Mouse (Mus musculus) heart, embryonic 14.5 days (tissue): Measurements from ENCODE around the gene BC017158. TPM values are rescaled to one million over a fixed set of nuclear protein-coding genes. Genes with fewer than 3 reads are reported as not detected.
A peak's percentile ranks its signal among the peaks of the same experiment; 100 is the strongest.

Source experiments
- ATAC-seq: fragments of 200-750 bp; cut with Nextera tagmentation; 2 replicates; pipeline ENCODE4 v1.8.0; 2017; ENCODE audit warnings: low read depth, moderate TSS enrichment; ENCODE audit not compliant: insufficient number of reproducible peaks, insufficient read depth, low FRiP score
- H3K27ac ChIP-seq, 2 experiments: fragments of 200-500 bp in 1 of 2; fragments of 300-500 bp in 1 of 2; sonication (generic) in 1 of 2; replicated peaks in 1 of 2; 2 replicates each; pipeline ENCODE4 v1.5.1; 2012 to 2014; ENCODE audit warnings: low read depth in 2 of 2, low read length in 2 of 2, control low read depth in 1 of 2, mild to moderate bottlenecking in 1 of 2, mixed read lengths in 1 of 2; ENCODE audit not compliant: control insufficient read depth in 1 of 2, insufficient read depth in 1 of 2
- H3K27me3 ChIP-seq: fragments of 300-500 bp; sonication (generic); 2 replicates; pipeline ENCODE4 v1.6.1; 2014; ENCODE audit warnings: mild to moderate bottlenecking, low read length, control low read depth; ENCODE audit not compliant: control insufficient read depth, insufficient read depth
- H3K36me3 ChIP-seq: fragments of 300-500 bp; sonication (generic); 2 replicates; pipeline ENCODE4 v1.6.1; 2014; ENCODE audit warnings: mild to moderate bottlenecking, control low read depth, low read length, mixed read lengths; ENCODE audit not compliant: control insufficient read depth, insufficient read depth
- H3K4me1 ChIP-seq, 2 experiments: fragments of 200-500 bp in 1 of 2; fragments of 300-500 bp in 1 of 2; sonication (generic) in 1 of 2; 2 replicates each; pipeline ENCODE4 v1.6.1; 2012 to 2014; ENCODE audit warnings: low read length in 2 of 2, control low read depth in 1 of 2, mixed read lengths in 1 of 2; ENCODE audit not compliant: control insufficient read depth in 2 of 2, insufficient read depth in 2 of 2
- H3K4me2 ChIP-seq: fragments of 300-500 bp; sonication (generic); 2 replicates; pipeline ENCODE4 v1.6.1; 2014; ENCODE audit warnings: mild to moderate bottlenecking, low read length
- H3K4me3 ChIP-seq, 2 experiments: fragments of 200-500 bp in 1 of 2; fragments of 300-500 bp in 1 of 2; sonication (generic) in 1 of 2; 2 replicates each; pipeline ENCODE4 v1.5.1; 2012 to 2014; ENCODE audit warnings: low read length in 2 of 2, mild to moderate bottlenecking in 2 of 2, control low read depth in 1 of 2, low read depth in 1 of 2, moderate library complexity in 1 of 2; ENCODE audit not compliant: control insufficient read depth in 1 of 2, insufficient read depth in 1 of 2
- H3K9ac ChIP-seq: fragments of 300-500 bp; sonication (generic); 2 replicates; pipeline ENCODE4 v1.6.1; 2014; ENCODE audit warnings: mild to moderate bottlenecking, low read length
- H3K9me3 ChIP-seq: fragments of 300-500 bp; sonication (generic); 2 replicates; pipeline ENCODE4 v1.6.1; 2016; ENCODE audit warnings: low read length, control low read depth; ENCODE audit not compliant: control insufficient read depth
- WGBS: fragments of 180-500 bp; shearing (Covaris S2); extraction: QIAGEN DNeasy Blood & Tissue Kit; methylation state at CpG from one replicate; pipeline ENCODE4 v1.1.7; 2014; 5-methylcytosine and 5-hydroxymethylcytosine counted together
- polyA plus RNA-seq: library from polyadenylated mRNA; unstranded; fragments of >200 nt; fragmentation: Nextera tagmentation; extraction: Ambion mirVana; gene quantifications from 2 replicates; pipeline ENCODE4 v1.2.1, GENCODE M21; 2014

The BC017158 gene
- polyA plus RNA-seq, 1 experiment from 2014 or later = 16.3 TPM

- H3K4me2 ChIP-seq = no peak overlapping the region
- peaks cover 49% of the 10 kb centered on the region for H3K36me3 ChIP-seq
- no peak for ATAC-seq
- peaks cover 0 to 7% of the 10 kb centered on the region in 2 experiments; a peak in 3 of 4 replicates for H3K4me1 ChIP-seq
- H3K9ac ChIP-seq = no peak overlapping the region
- 92% methylated on average over 4 of the region's 4 CpGs for WGBS
- no peaks in the 10 kb centered on the region for H3K27me3 ChIP-seq
- H3K9me3 ChIP-seq = no peaks in the 10 kb centered on the region
- H3K27ac ChIP-seq = no peak overlapping the region
- H3K4me3 ChIP-seq = no peak overlapping the region
These were observed 18.2 kb downstream of the BC017158 start for GRCm38 (mm10) chr7:128279750-128280149.

GRCm38 (mm10) chr7:128276051-128276450 lies 21.9 kb downstream of the BC017158 start:
- Histone ChIP-seq H3K4me3 (no peak overlapping the region), H3K4me2 (no peak overlapping the region), H3K4me1 (no peaks in the 10 kb centered on the region), H3K27ac (no peak overlapping the region), H3K36me3 (peaks cover 82% of the 10 kb centered on the region), H3K27me3 (no peaks in the 10 kb centered on the region), H3K9me3 (no peaks in the 10 kb centered on the region), H3K9ac (no peak overlapping the region)
- no peak for ATAC-seq
- WGBS = 90% methylated on average over 6 of the region's 6 CpGs

GRCm38 (mm10) chr7:128271496-128271895 lies 26.5 kb downstream of the BC017158 start:
- Histone ChIP-seq H3K4me2 (no peak overlapping the region), H3K4me3 (no peak overlapping the region), H3K4me1 (peaks cover 0 to 7% of the 10 kb centered on the region in 2 experiments; a peak in 3 of 4 replicates), H3K9me3 (no peaks in the 10 kb centered on the region), H3K9ac (no peak overlapping the region), H3K27ac (no peak overlapping the region), H3K27me3 (no peaks in the 10 kb centered on the region), H3K36me3 (peaks cover 51% of the 10 kb centered on the region)
- ATAC-seq = no peak
- 93% methylated on average over 9 of the region's 9 CpGs for WGBS

GRCm38 (mm10) chr7:128270431-128270850 lies 27.5 kb downstream of the BC017158 start:
- peak; percentile 53; the same call in 1 of the 2 replicates for ATAC-seq
- peaks cover 41% of the 10 kb centered on the region for H3K36me3 ChIP-seq
- 25% methylated on average over 13 of the region's 13 CpGs for WGBS
- H3K4me3 ChIP-seq = no peak overlapping the region
- peaks cover 0 to 7% of the 10 kb centered on the region in 2 experiments; a peak in 3 of 4 replicates for H3K4me1 ChIP-seq
- no peaks in the 10 kb centered on the region for H3K27me3 ChIP-seq
- H3K9ac ChIP-seq = no peak overlapping the region
- H3K9me3 ChIP-seq = no peaks in the 10 kb centered on the region
- H3K4me2 ChIP-seq = peak overlapping the region; percentile 30; the same call in 1 of the 2 replicates
- H3K27ac ChIP-seq = no peak overlapping the region

GRCm38 (mm10) chr7:128267813-128268212 lies 30.2 kb downstream of the BC017158 start:
- WGBS = 76% methylated on average over 7 of the region's 7 CpGs
- Histone ChIP-seq H3K4me3 (no peak overlapping the region), H3K27ac (no peak overlapping the region), H3K27me3 (no peaks in the 10 kb centered on the region), H3K9ac (no peak overlapping the region), H3K4me1 (peaks cover 0 to 7% of the 10 kb centered on the region in 2 experiments; a peak in 3 of 4 replicates), H3K4me2 (no peak overlapping the region), H3K9me3 (no peaks in the 10 kb centered on the region), H3K36me3 (peaks cover 15% of the 10 kb centered on the region)
- no peak for ATAC-seq

- Histone ChIP-seq H3K27ac (no peak overlapping the region), H3K4me3 (no peak overlapping the region), H3K4me1 (peaks cover 0 to 7% of the 10 kb centered on the region in 2 experiments; a peak in 3 of 4 replicates), H3K9ac (no peak overlapping the region), H3K27me3 (no peaks in the 10 kb centered on the region), H3K4me2 (no peak overlapping the region), H3K9me3 (no peaks in the 10 kb centered on the region), H3K36me3 (peaks cover 12% of the 10 kb centered on the region)
- ATAC-seq = no peak
- WGBS = 61% methylated on average over 13 of the region's 13 CpGs
These were observed 30.6 kb downstream of the BC017158 start for GRCm38 (mm10) chr7:128267391-128267790.

GRCm38 (mm10) chr7:128266056-128266455 lies 31.9 kb downstream of the BC017158 start:
- 75% methylated on average over 5 of the region's 5 CpGs for WGBS
- H3K4me1 ChIP-seq = peaks cover 0 to 7% of the 10 kb centered on the region in 2 experiments; a peak in 3 of 4 replicates
- no peak overlapping the region for H3K4me3 ChIP-seq
- H3K9me3 ChIP-seq = no peaks in the 10 kb centered on the region
- no peak for ATAC-seq
- H3K4me2 ChIP-seq = no peak overlapping the region
- H3K27me3 ChIP-seq = no peaks in the 10 kb centered on the region
- H3K36me3 ChIP-seq = no peaks in the 10 kb centered on the region
- H3K9ac ChIP-seq = no peak overlapping the region
- no peak overlapping the region for H3K27ac ChIP-seq

GRCm38 (mm10) chr7:128265411-128265810 lies 32.6 kb downstream of the BC017158 start, which contains the start of gene Slc5a2:
Slc5a2 (plus strand) TSS chr7:128265657.
- no peak within 1 kb of the TSS for H3K4me3 ChIP-seq
- no peak within 1 kb of the TSS for H3K27ac ChIP-seq
- peaks cover 0 to 4% of the 10 kb centered on the region in 2 experiments; a peak in 2 of 4 replicates for H3K4me1 ChIP-seq
- no peak within 1 kb of the TSS for H3K9ac ChIP-seq
- H3K9me3 ChIP-seq = no peaks in the 10 kb centered on the region
- no peaks in the 10 kb centered on the region for H3K36me3 ChIP-seq
- H3K4me2 ChIP-seq = no peak within 1 kb of the TSS
- WGBS = 83% methylated on average over 6 of the region's 6 CpGs
- ATAC-seq = no peak
- no peaks in the 10 kb centered on the region for H3K27me3 ChIP-seq
